Mouse (Mus musculus): ENCODE data around the gene Rbm7. TPM values are rescaled to one million over a fixed set of nuclear protein-coding genes. Genes with fewer than 3 reads are reported as not detected.

Rbm7 gene
- total and polyA plus RNA-seq, 3 experiments: 73.4 to 220 (median 91.9) TPM

DNA sequence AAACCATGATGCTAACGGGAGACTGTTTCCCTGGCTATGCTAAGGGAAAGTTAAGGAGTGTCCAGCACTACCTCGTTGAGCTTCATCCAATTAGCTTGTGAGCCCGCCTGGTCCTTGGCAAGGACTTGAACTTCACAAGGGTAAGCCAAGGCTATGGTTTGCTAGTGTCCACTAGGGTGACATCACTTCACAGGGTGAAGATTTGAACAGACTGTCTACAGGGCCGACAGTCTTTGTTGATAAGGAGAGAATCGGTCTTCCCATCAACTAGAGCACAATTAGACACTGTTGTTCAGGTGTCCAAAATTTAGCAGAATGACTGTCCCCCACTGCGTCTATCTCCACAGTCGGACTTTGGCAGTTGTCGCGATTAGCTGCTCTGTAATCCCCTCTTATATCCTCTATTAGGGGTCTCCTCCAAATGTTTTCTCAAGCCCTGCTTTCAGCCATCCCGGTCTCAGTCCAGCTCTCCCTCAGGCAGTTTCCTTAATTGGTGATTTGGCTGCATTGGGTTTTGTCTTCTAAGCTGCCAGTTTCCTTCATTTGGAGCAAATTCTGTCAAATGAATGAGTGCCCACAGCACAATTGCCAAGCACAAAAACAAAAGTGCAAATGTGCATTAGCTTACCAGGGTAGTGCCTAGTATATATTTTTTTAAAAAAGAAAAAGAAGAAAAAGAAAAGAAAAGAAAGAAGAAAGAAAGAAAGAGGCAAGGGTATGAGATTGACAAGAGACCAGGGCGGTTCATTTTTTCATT lies 21.7 kb upstream of the Rbm7 start:
- Histone ChIP-seq H3K4me2 (ENCODE audit: insufficient read depth, low read depth, poor library complexity, severe bottlenecking) (no peak overlapping the region), H3K9ac (ENCODE audit: insufficient read depth, low read depth) (no peak overlapping the region), H3K36me3 (replicated peaks in 1 of 2; ENCODE audit: control insufficient read depth in 1 of 2, insufficient read depth in 1 of 2, low read length in 1 of 2) (no peaks in the 10 kb centered on the region), H3K4me1 (ENCODE audit: control insufficient read depth in 1 of 2, insufficient read depth in 2 of 2) (no peaks in the 10 kb centered on the region), H3K79me2 (replicated peaks; ENCODE audit: control insufficient read depth, extremely low read depth, insufficient read depth, poor library complexity, severe bottlenecking) (no peaks in the 10 kb centered on the region), H3K9me3 (replicated peaks; ENCODE audit: low read length) (no peaks in the 10 kb centered on the region), H3K27ac (ENCODE audit: insufficient read depth, low read depth) (no peak overlapping the region), H3K4me3 (replicated peaks in 1 of 3; ENCODE audit: low read depth in 2 of 3, low read length in 2 of 3, poor library complexity in 1 of 3) (no peak overlapping the region), H3K27me3 (replicated peaks) (peaks cover 5% of the 10 kb centered on the region)
- DNase-seq (ENCODE audit: extremely low read depth): no peak
- dilution Hi-C loops (cut with MboI; ENCODE audit: extremely low pct_ligation_motif_present, extremely low pct_unique_long_range_greater_than_20kb, low sequenced_read_pairs) (no loop called here), in situ Hi-C loops (cut with MboI; ENCODE audit: low pct_ligation_motif_present, low pct_unique_long_range_greater_than_20kb, low sequenced_read_pairs) (no loop called here)
- TF ChIP-seq MAX (IDR thresholded peaks at IDR 0.05; ENCODE audit: low read length): no peak
- no peak for TF ChIP-seq CHD1 (IDR thresholded peaks at IDR 0.05; ENCODE audit: low read depth, low read length)
- TF ChIP-seq PAX5 (IDR thresholded peaks at IDR 0.05; ENCODE audit: low read length): no peak
- no peak for TF ChIP-seq EP300 (IDR thresholded peaks at IDR 0.05; ENCODE audit: low read length)
- TF ChIP-seq HCFC1 (IDR thresholded peaks at IDR 0.05; ENCODE audit: low read depth, low read length): no peak
- no peak for TF ChIP-seq USF1 (IDR thresholded peaks at IDR 0.05; ENCODE audit: low read depth, low read length)

DNA sequence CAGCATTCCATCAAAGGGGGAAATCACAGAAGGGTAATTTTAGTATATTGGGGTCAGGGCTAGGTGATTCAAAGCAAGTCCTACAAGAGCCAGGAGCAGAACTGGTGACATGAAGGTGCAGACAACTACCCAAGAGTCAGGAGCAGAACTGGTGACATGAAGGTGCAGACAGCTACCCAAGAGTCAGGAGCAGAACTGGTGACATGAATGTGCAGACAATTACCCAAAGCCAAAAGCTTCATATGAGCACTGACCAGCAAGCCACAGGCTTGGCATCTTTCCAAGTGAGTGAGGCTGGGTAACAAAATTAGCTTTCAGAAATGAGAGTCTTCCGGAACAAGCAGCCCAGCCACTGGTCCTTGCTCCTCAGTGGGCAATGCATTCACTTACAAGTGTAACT lies 20.2 kb upstream of the Rbm7 start:
- no peaks in the 10 kb centered on the region for H3K79me2 ChIP-seq (replicated peaks; ENCODE audit: control insufficient read depth, extremely low read depth, insufficient read depth, poor library complexity, severe bottlenecking)
- H3K9ac ChIP-seq (ENCODE audit: insufficient read depth, low read depth): no peak overlapping the region
- no peak overlapping the region for H3K4me2 ChIP-seq (ENCODE audit: insufficient read depth, low read depth, poor library complexity, severe bottlenecking)
- in situ Hi-C loops (cut with MboI; ENCODE audit: low pct_ligation_motif_present, low pct_unique_long_range_greater_than_20kb, low sequenced_read_pairs) (no loop called here), dilution Hi-C loops (cut with MboI; ENCODE audit: extremely low pct_ligation_motif_present, extremely low pct_unique_long_range_greater_than_20kb, low sequenced_read_pairs) (no loop called here)
- H3K4me3 ChIP-seq (replicated peaks in 1 of 3; ENCODE audit: low read depth in 2 of 3, low read length in 2 of 3, poor library complexity in 1 of 3): no peak overlapping the region
- H3K36me3 ChIP-seq (replicated peaks in 1 of 2; ENCODE audit: control insufficient read depth in 1 of 2, insufficient read depth in 1 of 2, low read length in 1 of 2): no peaks in the 10 kb centered on the region
- no peaks in the 10 kb centered on the region for H3K9me3 ChIP-seq (replicated peaks; ENCODE audit: low read length)
- no peak for TF ChIP-seq RAD21 (IDR thresholded peaks at IDR 0.05; ENCODE audit: low read depth, low read length)
- no peak for TF ChIP-seq ELF1 (IDR thresholded peaks at IDR 0.05; ENCODE audit: low read depth, low read length)
- peak; percentile 30; the same call in 1 of the 2 replicates for TF ChIP-seq BHLHE40 (IDR thresholded peaks at IDR 0.05; ENCODE audit: low read depth, low read length)
- TF ChIP-seq IRF4 (IDR thresholded peaks at IDR 0.05; ENCODE audit: low read depth, low read length): peak; percentile 26; the same call in 1 of the 2 replicates
- H3K27ac ChIP-seq (ENCODE audit: insufficient read depth, low read depth): no peak overlapping the region
- no peak for DNase-seq (ENCODE audit: extremely low read depth)
- peaks cover 8% of the 10 kb centered on the region for H3K27me3 ChIP-seq (replicated peaks)
- H3K4me1 ChIP-seq (ENCODE audit: control insufficient read depth in 1 of 2, insufficient read depth in 2 of 2): no peaks in the 10 kb centered on the region

DNA sequence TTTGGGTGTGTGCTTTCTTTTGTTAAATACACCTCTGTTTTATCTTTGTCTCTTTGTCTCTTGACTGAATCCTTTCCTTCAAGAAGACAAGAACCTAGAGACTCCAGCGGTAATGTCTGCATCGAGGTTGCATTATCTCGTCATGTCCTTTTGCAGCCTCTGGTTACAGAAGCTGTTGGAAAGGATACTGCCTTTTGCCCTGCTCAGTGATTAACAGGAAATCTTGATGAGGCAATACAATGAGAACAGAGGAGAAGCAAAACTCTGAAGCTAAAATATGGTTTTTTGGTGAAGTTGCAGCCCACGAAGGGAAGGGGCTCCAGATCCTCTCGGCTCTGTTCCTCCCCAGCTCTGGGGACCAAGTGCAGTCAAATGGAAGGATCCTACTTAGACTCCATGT lies 15.0 kb upstream of the Rbm7 start:
- peaks cover 5% of the 10 kb centered on the region for H3K9me3 ChIP-seq (replicated peaks; ENCODE audit: low read length)
- H3K9ac ChIP-seq (ENCODE audit: insufficient read depth, low read depth): no peak overlapping the region
- no peaks in the 10 kb centered on the region for H3K36me3 ChIP-seq (replicated peaks in 1 of 2; ENCODE audit: control insufficient read depth in 1 of 2, insufficient read depth in 1 of 2, low read length in 1 of 2)
- H3K27me3 ChIP-seq (replicated peaks): peaks cover 6% of the 10 kb centered on the region
- TF ChIP-seq USF1 (IDR thresholded peaks at IDR 0.05; ENCODE audit: low read depth, low read length) (no peak), NELFE (IDR thresholded peaks at IDR 0.05; ENCODE audit: low read depth, low read length) (no peak), SIN3A (IDR thresholded peaks at IDR 0.05; ENCODE audit: low read length) (no peak)
- DNase-seq (ENCODE audit: extremely low read depth): no peak
- H3K4me1 ChIP-seq (ENCODE audit: control insufficient read depth in 1 of 2, insufficient read depth in 2 of 2): no peaks in the 10 kb centered on the region
- dilution Hi-C loops (cut with MboI; ENCODE audit: extremely low pct_ligation_motif_present, extremely low pct_unique_long_range_greater_than_20kb, low sequenced_read_pairs): no loop called here
- in situ Hi-C loops (cut with MboI; ENCODE audit: low pct_ligation_motif_present, low pct_unique_long_range_greater_than_20kb, low sequenced_read_pairs): no loop called here
- no peak overlapping the region for H3K4me2 ChIP-seq (ENCODE audit: insufficient read depth, low read depth, poor library complexity, severe bottlenecking)
- H3K4me3 ChIP-seq (replicated peaks in 1 of 3; ENCODE audit: low read depth in 2 of 3, low read length in 2 of 3, poor library complexity in 1 of 3): no peak overlapping the region
- H3K27ac ChIP-seq (ENCODE audit: insufficient read depth, low read depth): no peak overlapping the region
- no peaks in the 10 kb centered on the region for H3K79me2 ChIP-seq (replicated peaks; ENCODE audit: control insufficient read depth, extremely low read depth, insufficient read depth, poor library complexity, severe bottlenecking)

Measured in CH12.LX (cell line).